Mouse (Mus musculus): ENCODE data around the gene Gm43552. TPM values are rescaled to one million over a fixed set of nuclear protein-coding genes. Genes with fewer than 3 reads are reported as not detected.
A peak's percentile ranks its signal among the peaks of the same experiment; 100 is the strongest.

Gm43552 gene
- total RNA-seq, 2 experiments from 2014 or later: not detected

- ATAC-seq (replicated peaks; ENCODE audit: low FRiP score, poor library complexity, severe bottlenecking): no peak
Observed at GRCm38 (mm10) chr5:65500231-65500630, 7.6 kb upstream of the Gm43552 start.

- ATAC-seq (replicated peaks; ENCODE audit: low FRiP score, poor library complexity, severe bottlenecking): peak; percentile 82
Observed at GRCm38 (mm10) chr5:65491767-65492715, 592 bp downstream of the Gm43552 start.

GRCm38 (mm10) chr5:65489830-65490229 lies 2.8 kb downstream of the Gm43552 start:
- no peak for ATAC-seq (replicated peaks; ENCODE audit: low FRiP score, poor library complexity, severe bottlenecking)

- ATAC-seq (replicated peaks; ENCODE audit: low FRiP score, poor library complexity, severe bottlenecking): no peak
Observed at GRCm38 (mm10) chr5:65488725-65489124, 3.9 kb downstream of the Gm43552 start.

- ATAC-seq (replicated peaks; ENCODE audit: low FRiP score, poor library complexity, severe bottlenecking): no peak
Observed at GRCm38 (mm10) chr5:65487381-65487780, 5.3 kb downstream of the Gm43552 start.

- ATAC-seq (replicated peaks; ENCODE audit: low FRiP score, poor library complexity, severe bottlenecking): no peak
Observed at GRCm38 (mm10) chr5:65486514-65486913, 6.1 kb downstream of the Gm43552 start.

GRCm38 (mm10) chr5:65482996-65483395 lies 9.6 kb downstream of the Gm43552 start:
- ATAC-seq (replicated peaks; ENCODE audit: low FRiP score, poor library complexity, severe bottlenecking): no peak

GRCm38 (mm10) chr5:65480511-65480910 lies 12.1 kb downstream of the Gm43552 start:
- ATAC-seq (replicated peaks; ENCODE audit: low FRiP score, poor library complexity, severe bottlenecking): no peak; the same call in 1 of the 2 replicates

GRCm38 (mm10) chr5:65479681-65480445 lies 12.8 kb downstream of the Gm43552 start:
- ATAC-seq (replicated peaks; ENCODE audit: low FRiP score, poor library complexity, severe bottlenecking): no peak

GRCm38 (mm10) chr5:65478224-65478623 lies 14.4 kb downstream of the Gm43552 start:
- no peak for ATAC-seq (replicated peaks; ENCODE audit: low FRiP score, poor library complexity, severe bottlenecking)

- peak; percentile 54; the same call in 1 of the 2 replicates for ATAC-seq (replicated peaks; ENCODE audit: low FRiP score, poor library complexity, severe bottlenecking)
Observed at GRCm38 (mm10) chr5:65476739-65477138, 15.9 kb downstream of the Gm43552 start.

- no peak for ATAC-seq (replicated peaks; ENCODE audit: low FRiP score, poor library complexity, severe bottlenecking)
Observed at GRCm38 (mm10) chr5:65475806-65476205, 16.8 kb downstream of the Gm43552 start.

- no peak for ATAC-seq (replicated peaks; ENCODE audit: low FRiP score, poor library complexity, severe bottlenecking)
Observed at GRCm38 (mm10) chr5:65469766-65470165, 22.9 kb downstream of the Gm43552 start.

- ATAC-seq (replicated peaks; ENCODE audit: low FRiP score, poor library complexity, severe bottlenecking): no peak
Observed at GRCm38 (mm10) chr5:65466911-65467310, 25.7 kb downstream of the Gm43552 start.

GRCm38 (mm10) chr5:65460361-65460760 lies 32.3 kb downstream of the Gm43552 start:
- no peak for ATAC-seq (replicated peaks; ENCODE audit: low FRiP score, poor library complexity, severe bottlenecking)

- ATAC-seq (replicated peaks; ENCODE audit: low FRiP score, poor library complexity, severe bottlenecking): no peak
Observed at GRCm38 (mm10) chr5:65459454-65459853, 33.2 kb downstream of the Gm43552 start.

- no peak for ATAC-seq (replicated peaks; ENCODE audit: low FRiP score, poor library complexity, severe bottlenecking)
Observed at GRCm38 (mm10) chr5:65457846-65458245, 34.8 kb downstream of the Gm43552 start.

GRCm38 (mm10) chr5:65457086-65457827 lies 35.4 kb downstream of the Gm43552 start:
- ATAC-seq (replicated peaks; ENCODE audit: low FRiP score, poor library complexity, severe bottlenecking): no peak

GRCm38 (mm10) chr5:65454771-65455170 lies 37.9 kb downstream of the Gm43552 start:
- ATAC-seq (replicated peaks; ENCODE audit: low FRiP score, poor library complexity, severe bottlenecking): no peak

- no peak for ATAC-seq (replicated peaks; ENCODE audit: low FRiP score, poor library complexity, severe bottlenecking)
Observed at GRCm38 (mm10) chr5:65448941-65449340, 43.7 kb downstream of the Gm43552 start.

Data from erythroid progenitor cell, adult 5-6 weeks (primary cell).